In genomic region chr12:36713866-36714662, GRCm38 (mm10) we compare ENCODE assay signal across 8 mouse cellular contexts.
A peak's percentile ranks its signal among the peaks of the same experiment; 100 is the strongest.
DNase-seq lines count a peak whose midpoint lies in the region; ATAC-seq and TF ChIP-seq lines count a peak whose summit lies in the region.

No protein-coding gene starts in this region.

- H3K9me3 ChIP-seq in forebrain, postnatal 0 days (ENCODE audit: low read length), result no peaks in the 10 kb centered on the region
- H3K9me3 ChIP-seq in hindbrain, embryonic 16.5 days (ENCODE audit: control insufficient read depth, low read length), result no peaks in the 10 kb centered on the region
- no peaks in the 10 kb centered on the region for H3K9me3 ChIP-seq in limb, embryonic 10.5 days (replicated peaks)
- no peaks in the 10 kb centered on the region for H3K9me3 ChIP-seq in midbrain, embryonic 11.5 days (ENCODE audit: control insufficient read depth, low read length)

- no peaks in the 10 kb centered on the region for H3K27me3 ChIP-seq in cerebellum, adult 2 months (ENCODE audit: control insufficient read depth, insufficient read depth, low read length)
- no peaks in the 10 kb centered on the region for H3K27me3 ChIP-seq in forebrain, postnatal 0 days (ENCODE audit: insufficient read depth, low read length)
- no peaks in the 10 kb centered on the region for H3K27me3 ChIP-seq in hindbrain, embryonic 16.5 days (replicated peaks; ENCODE audit: control insufficient read depth, insufficient read depth, low read length)
- H3K27me3 ChIP-seq in limb, embryonic 10.5 days (ENCODE audit: low read depth, poor library complexity, severe bottlenecking), result no peaks in the 10 kb centered on the region
- no peaks in the 10 kb centered on the region for H3K27me3 ChIP-seq in midbrain, embryonic 11.5 days (ENCODE audit: control insufficient read depth, insufficient read depth, low read length)

- no peak overlapping the region for H3K4me3 ChIP-seq in cerebellum, adult 2 months (replicated peaks; ENCODE audit: insufficient read depth, low read depth, low read length)
- H3K4me3 ChIP-seq in forebrain, postnatal 0 days (ENCODE audit: low read depth, low read length), result no peak overlapping the region
- H3K4me3 ChIP-seq in hindbrain, embryonic 16.5 days (ENCODE audit: low read length), result peak overlapping the region; percentile 28
- H3K4me3 ChIP-seq in limb, embryonic 10.5 days, result peak overlapping the region; percentile 17
- no peak overlapping the region for H3K4me3 ChIP-seq in midbrain, embryonic 11.5 days (ENCODE audit: low read depth, low read length)

- no peak for ATAC-seq in cerebellum, adult (ENCODE audit: insufficient number of reproducible peaks, low FRiP score, low TSS enrichment)
- peak; percentile 63 for ATAC-seq in forebrain, postnatal 0 days
- peak; percentile 87 for ATAC-seq in hindbrain, embryonic 16.5 days
- ATAC-seq in midbrain, embryonic 11.5 days (ENCODE audit: low FRiP score), result peak; percentile 82

- TF ChIP-seq POLR2A in cerebellum, adult 2 months (IDR thresholded peaks at IDR 0.05; ENCODE audit: borderline replicate concordance, insufficient read depth, low read length), result no peak

- peak overlapping the region; percentile 27 for H3K4me2 ChIP-seq in forebrain, postnatal 0 days (ENCODE audit: low read depth)
- peak overlapping the region; percentile 55 for H3K4me2 ChIP-seq in hindbrain, embryonic 16.5 days (ENCODE audit: low read length)
- H3K4me2 ChIP-seq in midbrain, embryonic 11.5 days, result peak overlapping the region; percentile 31; the same call in 1 of the 2 replicates

- H3K4me1 ChIP-seq in cerebellum, adult 2 months (ENCODE audit: control insufficient read depth, insufficient read depth, low read length), result no peaks in the 10 kb centered on the region
- no peaks in the 10 kb centered on the region for H3K4me1 ChIP-seq in forebrain, postnatal 0 days (ENCODE audit: insufficient read depth)
- no peaks in the 10 kb centered on the region for H3K4me1 ChIP-seq in hindbrain, embryonic 16.5 days (ENCODE audit: control insufficient read depth, insufficient read depth, low read depth, low read length)
- peaks cover 27% of the 10 kb centered on the region for H3K4me1 ChIP-seq in limb, embryonic 10.5 days
- H3K4me1 ChIP-seq in midbrain, embryonic 11.5 days (ENCODE audit: control insufficient read depth, insufficient read depth, low read length), result no peaks in the 10 kb centered on the region; the same call in 1 of the 2 replicates

- WGBS in cerebellum, adult 2 months, result 9% methylated on average over 17 of the region's 17 CpGs
- WGBS in forebrain, postnatal 0 days, result 22% methylated on average over 17 of the region's 17 CpGs
- WGBS in hindbrain, embryonic 16.5 days, result 28% methylated on average over 17 of the region's 17 CpGs
- WGBS in limb, embryonic 10.5 days, result 30% methylated on average over 17 of the region's 17 CpGs
- WGBS in midbrain, embryonic 11.5 days, result 33% methylated on average over 17 of the region's 17 CpGs

- H3K36me3 ChIP-seq in forebrain, postnatal 0 days (ENCODE audit: insufficient read depth), result no peaks in the 10 kb centered on the region
- H3K36me3 ChIP-seq in hindbrain, embryonic 16.5 days (ENCODE audit: control insufficient read depth, insufficient read depth, low read length), result no peaks in the 10 kb centered on the region
- no peaks in the 10 kb centered on the region for H3K36me3 ChIP-seq in limb, embryonic 10.5 days
- no peaks in the 10 kb centered on the region for H3K36me3 ChIP-seq in midbrain, embryonic 11.5 days (ENCODE audit: control insufficient read depth, insufficient read depth, low read length)

- DNase-seq in cerebellum, adult 2 months, result peak; percentile 10 to 18
- DNase-seq in c-Kit-positive CD71-negative TER-119-negative erythroid progenitor cells, embryonic 14.5 days (ENCODE audit: low read depth), result peak; percentile 14
- peak; percentile 77 for DNase-seq in forebrain, postnatal 0 days
- DNase-seq in limb, embryonic 10.5 days (ENCODE audit: low spot score), result no peak
- peak; percentile 92 for DNase-seq in midbrain, embryonic 11.5 days (ENCODE audit: low spot score, missing footprints)
- DNase-seq in telencephalon, adult 2 months (ENCODE audit: low read depth, low spot score), result peak; percentile 28

- H3K9ac ChIP-seq in forebrain, postnatal 0 days, result no peak overlapping the region
- H3K9ac ChIP-seq in hindbrain, embryonic 16.5 days (ENCODE audit: low read depth, low read length), result no peak overlapping the region
- H3K9ac ChIP-seq in midbrain, embryonic 11.5 days (ENCODE audit: low read length), result 0 out of 2 replicates have a peak overlapping the region, but pooled peaks have one; percentile 9

- TF ChIP-seq CTCF in cerebellum, adult 2 months (IDR thresholded peaks at IDR 0.05; ENCODE audit: borderline replicate concordance, insufficient read depth, low read depth, low read length), result peak; percentile 48; the same call in 1 of the 2 replicates
- TF ChIP-seq CTCF in forebrain, postnatal 0 days (IDR thresholded peaks at IDR 0.05; ENCODE audit: low read depth), result peak; percentile 66

- no peak overlapping the region for H3K27ac ChIP-seq in cerebellum, adult 2 months (ENCODE audit: insufficient read depth, low read length)
- H3K27ac ChIP-seq in forebrain, postnatal 0 days (ENCODE audit: low read depth, low read length), result no peak overlapping the region
- no peak overlapping the region for H3K27ac ChIP-seq in hindbrain, embryonic 16.5 days (ENCODE audit: low read depth, low read length)
- H3K27ac ChIP-seq in limb, embryonic 10.5 days, result peak overlapping the region; percentile 62; the same call in 1 of the 2 replicates
- H3K27ac ChIP-seq in midbrain, embryonic 11.5 days (ENCODE audit: low read depth, low read length), result no peak overlapping the region

Comparison
In these comparisons a context has a peak if more than half of its experiments do, and no peak if none do; other contexts are left out.
1. H3K4me3 ChIP-seq: peak in hindbrain, embryonic 16.5 days (single experiment) and limb, embryonic 10.5 days (single experiment); none in cerebellum, adult 2 months (single experiment), forebrain, postnatal 0 days (single experiment) and midbrain, embryonic 11.5 days (single experiment).
2. Peak in every context shown above with its lines, with median percentiles within 50 percentile points of each other: H3K4me2 ChIP-seq.